Mouse (Mus musculus): Measurements from ENCODE around the gene Olfr1218. TPM values are rescaled to one million over a fixed set of nuclear protein-coding genes. Genes with fewer than 3 reads are reported as not detected.
"Not testable (repeated sequence)": the region's sequence is repeated elsewhere in the genome, so short reads cannot be mapped to it uniquely, and the experiment has no call there.

Gene Olfr1218
- not detected in 2 replicates for polyA plus RNA-seq (2015; fragmentation: Nextera tagmentation; extraction: Ambion mirVana)

DNA sequence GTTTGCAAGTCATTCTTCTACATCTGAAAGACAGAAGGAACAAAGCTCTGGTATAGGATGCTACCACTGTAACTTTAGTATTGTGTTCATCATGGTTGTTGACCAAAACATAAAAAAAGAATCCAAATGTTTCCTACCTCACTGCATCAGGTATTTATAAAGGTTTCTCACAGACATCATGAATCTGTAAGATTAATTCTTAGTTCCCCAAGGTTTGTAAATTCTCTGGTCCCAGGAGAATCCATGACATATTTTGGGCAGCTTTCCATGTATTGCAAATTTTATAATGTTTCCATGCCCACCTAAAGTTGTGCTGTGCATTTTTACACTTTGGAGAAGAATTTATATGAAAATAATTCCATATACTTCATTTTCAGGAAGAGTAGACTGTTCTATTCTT is at the start of gene Olfr1218:
TSS of gene Olfr1218 (minus strand) at position 101 of the 400 bp plus-strand sequence.
- no peak within 1 kb of the TSS for H3K4me2 ChIP-seq (replicated peaks)
- no peaks in the 10 kb centered on the region for H3K4me1 ChIP-seq
- H3K27me3 ChIP-seq = no peaks in the 10 kb centered on the region
- H3K9me3 ChIP-seq (replicated peaks) = no peaks in the 10 kb centered on the region
- H3K27ac ChIP-seq (replicated peaks) = no peak within 1 kb of the TSS
- H3K36me3 ChIP-seq = no peaks in the 10 kb centered on the region
- H3K4me3 ChIP-seq (replicated peaks) = no peak within 1 kb of the TSS
- no peak for ATAC-seq (ENCODE audit: insufficient number of reproducible peaks, low FRiP score, low TSS enrichment, low read depth)
- no peak within 1 kb of the TSS for H3K9ac ChIP-seq

- no peak within 1 kb of the TSS for H3K9ac ChIP-seq
- 79% methylated on average over 3 of the region's 3 CpGs for whole genome bisulfite sequencing
- H3K36me3 ChIP-seq = no peaks in the 10 kb centered on the region
- no peaks in the 10 kb centered on the region for H3K9me3 ChIP-seq (replicated peaks)
- H3K27me3 ChIP-seq = no peaks in the 10 kb centered on the region
- no peak within 1 kb of the TSS for H3K4me2 ChIP-seq (replicated peaks)
- H3K4me1 ChIP-seq = no peaks in the 10 kb centered on the region
- H3K27ac ChIP-seq (replicated peaks) = no peak within 1 kb of the TSS
- H3K4me3 ChIP-seq (replicated peaks) = no peak within 1 kb of the TSS
- no peak for ATAC-seq (ENCODE audit: insufficient number of reproducible peaks, low FRiP score, low TSS enrichment, low read depth)
Measured at GRCm38 (mm10) chr2:89106735-89107134, 45.7 kb upstream of the Olfr1218 start, which contains the start of gene Olfr1220. Gene Olfr1220, minus strand, starts transcription at chr2:89106835.

- H3K36me3 ChIP-seq = no peaks in the 10 kb centered on the region
- ATAC-seq (ENCODE audit: insufficient number of reproducible peaks, low FRiP score, low TSS enrichment, low read depth) = no peak
- H3K4me3 ChIP-seq (replicated peaks) = no peak overlapping the region
- H3K9me3 ChIP-seq (replicated peaks) = no peaks in the 10 kb centered on the region
- no peaks in the 10 kb centered on the region for H3K4me1 ChIP-seq
- no peak overlapping the region for H3K27ac ChIP-seq (replicated peaks)
- H3K4me2 ChIP-seq (replicated peaks) = no peak overlapping the region
- H3K27me3 ChIP-seq = no peaks in the 10 kb centered on the region
- no peak overlapping the region for H3K9ac ChIP-seq
Measured at GRCm38 (mm10) chr2:89105651-89106050, 44.7 kb upstream of the Olfr1218 start.

DNA sequence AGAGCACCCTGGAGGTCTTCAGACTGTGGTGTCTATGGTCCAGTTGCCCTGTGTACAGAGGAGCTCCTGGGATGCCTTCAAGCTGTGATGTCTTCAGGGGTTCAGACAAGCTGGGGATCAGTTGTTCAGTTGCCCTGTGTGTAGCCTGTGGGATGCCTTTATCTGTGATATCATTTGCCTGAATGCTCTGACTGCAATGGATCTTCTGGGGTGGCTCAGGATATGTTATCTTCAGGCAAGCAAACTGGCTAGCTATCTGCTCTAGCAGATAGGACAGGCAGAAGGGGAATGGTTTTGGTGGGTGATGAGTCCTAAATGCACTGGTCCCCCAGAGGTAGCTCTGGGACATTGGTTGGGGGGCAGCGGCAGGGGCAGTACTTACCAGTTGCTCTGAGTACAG is 32.9 kb upstream of the Olfr1218 start:
- no peaks in the 10 kb centered on the region for H3K4me1 ChIP-seq
- no peak overlapping the region for H3K9ac ChIP-seq
- H3K4me2 ChIP-seq (replicated peaks) = no peak overlapping the region
- no peak overlapping the region for H3K4me3 ChIP-seq (replicated peaks)
- H3K9me3 ChIP-seq (replicated peaks) = no peaks in the 10 kb centered on the region
- no peaks in the 10 kb centered on the region for H3K27me3 ChIP-seq
- no peaks in the 10 kb centered on the region for H3K36me3 ChIP-seq
- no peak for ATAC-seq (ENCODE audit: insufficient number of reproducible peaks, low FRiP score, low TSS enrichment, low read depth)
- 92% methylated on average over 1 of the region's 1 CpGs for WGBS
- no peak overlapping the region for H3K27ac ChIP-seq (replicated peaks)

DNA sequence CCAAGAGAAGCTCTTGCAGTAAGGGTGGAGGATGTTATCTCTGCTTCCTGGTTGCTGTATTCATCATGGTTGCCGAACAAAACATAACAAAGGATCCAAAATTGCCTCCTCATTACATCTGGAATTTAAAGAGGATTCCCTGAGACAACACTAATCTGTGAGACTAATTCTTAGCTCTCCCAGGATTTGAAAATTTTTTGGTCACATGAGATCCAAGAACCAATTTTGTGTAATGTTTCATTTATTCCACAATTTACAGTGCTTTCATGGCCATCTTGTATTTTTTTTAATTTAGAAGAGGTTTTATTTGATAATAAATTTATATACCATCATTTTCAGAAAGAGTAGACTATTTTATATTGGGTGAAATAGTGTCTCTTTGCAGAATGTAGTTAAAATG is 22.4 kb upstream of the Olfr1218 start, which contains the start of gene Olfr1219:
TSS of gene Olfr1219 (minus strand) at position 101 of the 400 bp plus-strand sequence.
- Histone ChIP-seq H3K9me3 (replicated peaks) (no peaks in the 10 kb centered on the region), H3K36me3 (no peaks in the 10 kb centered on the region), H3K4me2 (replicated peaks) (no peak within 1 kb of the TSS), H3K9ac (no peak within 1 kb of the TSS), H3K27me3 (no peaks in the 10 kb centered on the region), H3K4me3 (replicated peaks) (no peak within 1 kb of the TSS), H3K4me1 (no peaks in the 10 kb centered on the region), H3K27ac (replicated peaks) (no peak within 1 kb of the TSS)
- no peak for ATAC-seq (ENCODE audit: insufficient number of reproducible peaks, low FRiP score, low TSS enrichment, low read depth)
- 54% methylated on average over 1 of the region's 1 CpGs for WGBS

DNA sequence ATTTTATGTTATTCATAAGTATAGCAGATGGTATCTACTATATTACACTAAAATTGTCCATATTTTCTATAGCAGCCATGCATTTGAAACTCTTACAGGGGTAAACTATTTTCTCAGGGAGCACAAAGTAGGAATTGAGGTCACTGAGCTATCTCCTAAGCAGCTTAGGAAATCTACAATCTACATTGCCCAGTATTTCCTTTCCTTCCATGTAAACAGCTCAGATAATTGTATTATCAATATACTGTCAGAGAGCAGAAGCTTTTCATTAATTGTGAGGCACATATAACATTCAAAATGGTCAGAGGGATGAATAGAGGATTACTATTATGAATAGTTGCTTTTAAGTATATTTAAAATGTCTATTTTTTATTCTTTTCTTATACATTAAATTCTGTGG is 20.5 kb upstream of the Olfr1218 start:
- no peaks in the 10 kb centered on the region for H3K27me3 ChIP-seq
- no peak for ATAC-seq (ENCODE audit: insufficient number of reproducible peaks, low FRiP score, low TSS enrichment, low read depth)
- no peaks in the 10 kb centered on the region for H3K36me3 ChIP-seq
- no peaks in the 10 kb centered on the region for H3K4me1 ChIP-seq
- no peak overlapping the region for H3K27ac ChIP-seq (replicated peaks)
- no peak overlapping the region for H3K4me3 ChIP-seq (replicated peaks)
- H3K4me2 ChIP-seq (replicated peaks) = no peak overlapping the region
- H3K9me3 ChIP-seq (replicated peaks) = no peaks in the 10 kb centered on the region
- no peak overlapping the region for H3K9ac ChIP-seq

DNA sequence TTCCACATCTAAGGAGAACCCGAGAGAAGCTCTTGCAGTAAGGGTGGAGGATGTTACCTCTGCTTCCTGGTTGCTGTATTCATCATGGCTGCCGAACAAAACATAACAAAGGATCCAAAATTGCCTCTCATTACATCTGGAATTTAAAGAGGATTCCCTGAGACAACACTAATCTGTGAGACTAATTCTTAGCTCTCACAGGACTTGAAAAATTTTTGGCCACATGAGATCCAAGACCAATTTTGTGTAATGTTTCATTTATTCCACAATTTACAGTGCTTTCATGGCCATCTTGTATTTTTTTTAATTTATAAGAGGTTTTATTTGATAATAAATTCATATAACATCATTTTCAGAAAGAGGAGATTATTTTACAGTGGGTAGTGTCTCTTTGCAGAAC is 29.0 kb downstream of the Olfr1218 start, which contains the start of gene Olfr1217:
TSS of gene Olfr1217 (minus strand) at position 101 of the 400 bp plus-strand sequence.
- Histone ChIP-seq H3K27me3 (no peaks in the 10 kb centered on the region), H3K4me2 (replicated peaks) (no peak within 1 kb of the TSS), H3K4me3 (replicated peaks) (no peak within 1 kb of the TSS), H3K4me1 (no peaks in the 10 kb centered on the region), H3K27ac (replicated peaks) (no peak within 1 kb of the TSS), H3K9me3 (replicated peaks) (no peaks in the 10 kb centered on the region), H3K36me3 (no peaks in the 10 kb centered on the region), H3K9ac (no peak within 1 kb of the TSS)
- ATAC-seq (ENCODE audit: insufficient number of reproducible peaks, low FRiP score, low TSS enrichment, low read depth) = no peak
- 62% methylated on average over 2 of the region's 2 CpGs for WGBS

DNA sequence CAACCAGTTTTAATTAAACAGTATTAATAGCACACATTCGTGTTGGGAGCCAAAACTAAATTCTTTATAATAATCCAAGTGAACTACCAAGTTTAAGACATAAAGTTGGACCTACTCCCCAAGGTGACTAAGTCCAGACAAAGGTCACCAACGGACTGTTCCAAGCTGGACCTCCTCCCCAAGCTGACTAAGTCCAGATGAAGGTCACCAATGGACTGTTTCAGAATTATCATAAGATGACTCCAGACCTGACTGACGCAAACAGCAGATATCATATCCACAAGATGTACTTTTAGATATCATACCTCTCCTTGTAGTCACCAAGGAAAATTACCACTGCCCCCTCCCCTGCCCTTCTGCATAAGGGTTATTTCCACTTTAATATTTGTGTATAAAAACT is 39.6 kb downstream of the Olfr1218 start:
- H3K4me1 ChIP-seq; H3K36me3 ChIP-seq; H3K27me3 ChIP-seq; H3K27ac ChIP-seq (replicated peaks); H3K9me3 ChIP-seq (replicated peaks); ATAC-seq (ENCODE audit: insufficient number of reproducible peaks, low FRiP score, low TSS enrichment, low read depth); H3K9ac ChIP-seq; H3K4me2 ChIP-seq (replicated peaks); H3K4me3 ChIP-seq (replicated peaks): not testable (repeated sequence)
- 67% methylated on average over 3 of the region's 3 CpGs for WGBS

- 79% methylated on average over 1 of the region's 1 CpGs for WGBS
- H3K9me3 ChIP-seq (replicated peaks) = no peaks in the 10 kb centered on the region
- no peak for ATAC-seq (ENCODE audit: insufficient number of reproducible peaks, low FRiP score, low TSS enrichment, low read depth)
Measured at GRCm38 (mm10) chr2:89018240-89018639, 42.7 kb downstream of the Olfr1218 start, which contains the start of gene Olfr1216. Gene Olfr1216, minus strand, starts transcription at chr2:89018340.

GRCm38 (mm10) chr2:89006873-89007272 is 54.1 kb downstream of the Olfr1218 start, which contains the start of gene Olfr1215:
Gene Olfr1215, minus strand, starts transcription at chr2:89006973.
- H3K9ac ChIP-seq = no peak within 1 kb of the TSS
- H3K4me2 ChIP-seq (replicated peaks) = no peak within 1 kb of the TSS
- no peak within 1 kb of the TSS for H3K4me3 ChIP-seq (replicated peaks)
- no peaks in the 10 kb centered on the region for H3K36me3 ChIP-seq
- ATAC-seq (ENCODE audit: insufficient number of reproducible peaks, low FRiP score, low TSS enrichment, low read depth) = no peak
- H3K27me3 ChIP-seq = no peaks in the 10 kb centered on the region
- no peaks in the 10 kb centered on the region for H3K9me3 ChIP-seq (replicated peaks)
- H3K4me1 ChIP-seq = no peaks in the 10 kb centered on the region
- no peak within 1 kb of the TSS for H3K27ac ChIP-seq (replicated peaks)
- 63% methylated on average over 2 of the region's 2 CpGs for WGBS

More at GRCm38 (mm10) chr2:89018240-89018639, 42.7 kb downstream of the Olfr1218 start, which contains the start of gene Olfr1216:
- Histone ChIP-seq H3K4me2 (replicated peaks) (no peak within 1 kb of the TSS), H3K4me3 (replicated peaks) (no peak within 1 kb of the TSS), H3K9ac (no peak within 1 kb of the TSS), H3K36me3 (no peaks in the 10 kb centered on the region), H3K27me3 (no peaks in the 10 kb centered on the region), H3K4me1 (no peaks in the 10 kb centered on the region), H3K27ac (replicated peaks) (no peak within 1 kb of the TSS)

Data from embryonic facial prominence, embryonic 15.5 days (tissue).